Mouse (Mus musculus): ENCODE measurements around the gene Ccdc34. TPM values are rescaled to one million over a fixed set of nuclear protein-coding genes. Genes with fewer than 3 reads are reported as not detected.

Ccdc34 gene
- polyA plus RNA-seq, 1 experiment from 2014 or later, result 40.0 TPM

- no peak for DNase-seq (ENCODE audit: low spot score)
Measured at GRCm38 (mm10) chr2:110176761-110177400, 159.3 kb downstream of the Ccdc34 start.

GRCm38 (mm10) chr2:110177406-110177805, 159.8 kb downstream of the Ccdc34 start:
- DNase-seq (ENCODE audit: low spot score), result no peak

GRCm38 (mm10) chr2:110177879-110178278, 160.3 kb downstream of the Ccdc34 start:
- DNase-seq (ENCODE audit: low spot score), result no peak

GRCm38 (mm10) chr2:110179669-110180315, 162.2 kb downstream of the Ccdc34 start:
- DNase-seq (ENCODE audit: low spot score), result no peak

- no peak for DNase-seq (ENCODE audit: low spot score)
Measured at GRCm38 (mm10) chr2:110180316-110180670, 162.7 kb downstream of the Ccdc34 start.

GRCm38 (mm10) chr2:110181666-110182065, 164.0 kb downstream of the Ccdc34 start:
- DNase-seq (ENCODE audit: low spot score), result no peak

- DNase-seq (ENCODE audit: low spot score), result no peak
Measured at GRCm38 (mm10) chr2:110182248-110182647, 164.6 kb downstream of the Ccdc34 start.

GRCm38 (mm10) chr2:110182795-110183486, 165.3 kb downstream of the Ccdc34 start:
- DNase-seq (ENCODE audit: low spot score), result no peak

- DNase-seq (ENCODE audit: low spot score), result no peak
Measured at GRCm38 (mm10) chr2:110184071-110184470, 166.5 kb downstream of the Ccdc34 start.

- no peak for DNase-seq (ENCODE audit: low spot score)
Measured at GRCm38 (mm10) chr2:110186427-110186980, 168.9 kb downstream of the Ccdc34 start.

GRCm38 (mm10) chr2:110188696-110189397, 171.2 kb downstream of the Ccdc34 start:
- no peak for DNase-seq (ENCODE audit: low spot score)

GRCm38 (mm10) chr2:110190416-110190815, 172.8 kb downstream of the Ccdc34 start:
- DNase-seq (ENCODE audit: low spot score), result no peak

- DNase-seq (ENCODE audit: low spot score), result no peak
Measured at GRCm38 (mm10) chr2:110191186-110191690, 173.6 kb downstream of the Ccdc34 start.

- DNase-seq (ENCODE audit: low spot score), result no peak
Measured at GRCm38 (mm10) chr2:110191965-110192701, 174.5 kb downstream of the Ccdc34 start.

- no peak for DNase-seq (ENCODE audit: low spot score)
Measured at GRCm38 (mm10) chr2:110192702-110193312, 175.2 kb downstream of the Ccdc34 start.

GRCm38 (mm10) chr2:110196551-110196950, 178.9 kb downstream of the Ccdc34 start:
- DNase-seq (ENCODE audit: low spot score), result no peak

GRCm38 (mm10) chr2:110199648-110200047, 182.0 kb downstream of the Ccdc34 start:
- DNase-seq (ENCODE audit: low spot score), result no peak

GRCm38 (mm10) chr2:110201770-110202169, 184.2 kb downstream of the Ccdc34 start:
- no peak for DNase-seq (ENCODE audit: low spot score)

- DNase-seq (ENCODE audit: low spot score), result no peak
Measured at GRCm38 (mm10) chr2:110202716-110203497, 185.3 kb downstream of the Ccdc34 start.

Measured in thymus, postnatal 0 days (tissue).